Mouse (Mus musculus) yolk sac, embryonic 10.5 days (tissue): ENCODE results near the gene Myt1l.

ENCODE experiments used
- DNase-seq: peaks from one replicate; pipeline ENCODE4 v3.0.0-alpha.2; 2017; ENCODE audit warnings: low spot score

Gene Myt1l

DNA sequence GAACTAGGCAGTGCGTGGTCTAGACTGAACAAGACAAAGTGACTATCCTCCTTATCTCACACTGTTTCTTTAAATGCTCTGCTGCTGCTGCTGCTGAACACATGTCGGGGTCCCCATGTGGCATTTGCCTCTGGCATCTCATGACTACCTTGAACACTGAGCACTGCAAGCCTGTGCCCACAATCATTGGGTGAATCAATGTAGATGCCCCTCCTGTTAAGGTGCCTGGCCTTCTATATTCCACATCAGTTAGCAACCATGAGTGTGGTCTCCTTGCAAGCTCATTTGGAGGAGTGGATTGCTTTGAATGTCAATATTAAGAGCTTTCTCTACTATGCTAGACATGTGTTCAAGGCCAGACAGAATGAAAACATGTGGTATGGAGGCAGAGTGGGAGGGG is 287.3 kb downstream of the Myt1l start:
- no peak for DNase-seq

DNA sequence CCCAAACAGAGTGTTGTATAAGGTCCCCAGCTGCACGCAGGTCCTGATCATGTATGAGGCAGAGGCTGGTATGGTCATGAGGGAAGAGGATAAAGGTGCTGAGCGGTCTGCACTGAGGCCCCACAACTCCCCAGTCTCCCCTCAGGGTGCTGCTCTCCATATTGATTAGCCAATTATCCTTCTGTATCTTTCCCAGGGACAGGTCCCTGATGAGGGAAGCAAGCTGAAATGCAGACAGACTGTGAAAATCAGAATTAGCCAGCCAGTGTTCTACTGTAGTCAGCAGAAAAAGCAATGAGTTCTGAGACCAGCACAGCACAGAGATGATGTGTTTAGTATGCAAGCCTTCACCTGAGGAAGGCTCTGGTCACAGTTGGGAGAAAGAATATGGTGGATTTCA is 287.9 kb downstream of the Myt1l start:
- no peak for DNase-seq

DNA sequence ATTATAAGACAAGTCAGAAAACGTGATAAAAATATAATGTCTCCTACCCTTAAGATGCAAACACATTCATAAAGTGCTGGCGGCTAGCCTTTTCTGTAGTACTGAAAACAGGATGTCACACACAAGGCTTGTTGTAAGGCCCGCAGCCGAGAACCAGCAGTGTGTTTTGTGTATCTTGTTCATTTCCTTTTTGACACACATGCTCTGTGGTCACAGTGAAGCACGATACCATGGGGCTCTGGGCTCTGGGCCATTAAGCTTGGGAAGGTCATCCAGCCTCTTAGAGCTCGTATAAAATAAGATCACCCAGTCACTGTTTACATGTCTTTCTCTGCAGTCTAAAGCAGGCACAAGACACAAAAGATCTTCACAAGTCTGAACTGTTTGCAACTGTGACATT is 288.6 kb downstream of the Myt1l start:
- DNase-seq, result no peak

DNA sequence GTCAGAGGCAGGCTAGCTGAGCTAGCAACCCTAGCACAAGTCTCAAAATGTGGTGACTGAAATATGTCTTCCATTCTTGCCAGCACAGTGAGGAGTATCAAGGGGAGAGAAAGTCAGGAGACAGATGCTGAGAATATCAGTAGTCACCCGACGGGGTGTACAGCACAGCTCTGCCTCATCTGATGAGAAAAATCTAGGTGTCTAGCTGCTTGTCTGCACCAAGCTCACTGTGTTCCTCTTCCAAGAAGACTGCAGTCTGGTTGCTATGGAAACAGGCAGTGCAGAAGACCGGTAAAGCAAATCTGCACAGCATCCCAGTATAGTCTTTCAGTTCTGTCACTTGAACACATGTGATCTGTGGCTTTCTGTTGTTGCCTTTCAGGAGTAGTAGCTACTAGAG is 294.0 kb downstream of the Myt1l start:
- DNase-seq, result no peak

DNA sequence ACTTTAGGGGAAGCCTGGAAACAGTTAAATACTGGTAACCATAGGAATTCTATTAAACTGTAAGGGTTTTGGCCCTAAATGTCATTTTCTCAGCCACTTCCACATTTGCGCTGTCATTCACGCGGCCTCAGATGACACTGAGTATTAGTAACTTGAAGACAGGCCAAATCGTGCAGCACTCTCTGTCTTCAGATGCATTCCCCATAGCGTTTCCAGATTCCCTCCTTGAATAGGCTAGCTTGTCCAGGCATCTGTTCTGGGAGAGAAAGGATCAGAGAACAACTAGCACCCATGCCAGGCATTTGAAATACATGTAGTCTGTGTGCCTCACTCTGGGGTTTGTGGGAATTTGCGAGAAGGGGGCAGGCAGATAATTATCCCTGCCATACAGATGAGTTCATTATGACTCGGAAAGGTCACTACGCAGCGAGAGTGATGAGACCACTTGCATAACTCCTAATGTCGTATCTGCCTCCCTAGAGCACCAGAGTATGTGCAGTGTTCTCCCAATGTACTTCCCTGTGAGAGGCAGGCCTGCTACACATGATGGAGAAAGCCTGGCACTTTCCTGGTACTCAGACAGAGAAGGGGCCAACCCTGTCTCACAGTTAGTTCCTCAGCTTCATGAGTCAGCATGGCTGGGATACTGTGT is 295.7 kb downstream of the Myt1l start:
- no peak for DNase-seq

DNA sequence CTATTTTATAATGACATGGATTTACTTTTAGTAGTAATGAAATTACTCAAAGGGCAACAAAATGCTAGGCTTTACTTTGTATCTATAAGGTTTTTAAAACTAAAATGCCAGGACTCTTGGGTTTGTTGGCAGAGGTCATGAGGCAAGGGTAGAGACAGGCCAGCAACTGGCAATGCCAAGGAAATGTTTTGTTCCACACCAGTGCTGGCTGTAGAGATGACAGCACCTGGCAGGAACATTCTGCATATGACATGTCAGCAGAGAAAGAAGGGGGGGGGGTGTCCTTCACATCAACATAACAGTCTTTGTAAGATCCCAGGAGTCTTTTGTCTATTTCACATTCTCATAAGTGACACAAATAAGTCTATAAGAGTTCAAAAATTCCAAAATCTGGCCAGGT is 302.4 kb downstream of the Myt1l start:
- DNase-seq, result no peak

DNA sequence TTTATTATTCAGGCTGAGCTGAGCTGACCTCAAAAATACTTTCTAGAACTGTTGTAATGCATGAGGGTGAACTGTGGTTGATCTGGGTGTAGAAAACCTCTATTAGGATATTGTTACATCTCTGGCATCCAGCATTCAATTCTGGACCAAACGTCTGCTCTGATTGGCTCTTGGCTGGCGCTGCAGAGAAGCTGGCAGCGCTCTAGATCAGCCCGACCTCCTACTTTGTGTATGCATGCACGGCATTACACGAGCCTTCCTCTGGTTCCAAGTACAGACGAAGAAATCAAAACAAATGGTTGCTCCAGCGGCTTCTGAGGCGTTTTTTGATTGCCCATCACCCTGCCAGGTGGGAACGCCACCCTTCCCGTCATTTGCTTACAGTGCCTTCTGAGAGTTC is 303.2 kb downstream of the Myt1l start:
- no peak for DNase-seq

DNA sequence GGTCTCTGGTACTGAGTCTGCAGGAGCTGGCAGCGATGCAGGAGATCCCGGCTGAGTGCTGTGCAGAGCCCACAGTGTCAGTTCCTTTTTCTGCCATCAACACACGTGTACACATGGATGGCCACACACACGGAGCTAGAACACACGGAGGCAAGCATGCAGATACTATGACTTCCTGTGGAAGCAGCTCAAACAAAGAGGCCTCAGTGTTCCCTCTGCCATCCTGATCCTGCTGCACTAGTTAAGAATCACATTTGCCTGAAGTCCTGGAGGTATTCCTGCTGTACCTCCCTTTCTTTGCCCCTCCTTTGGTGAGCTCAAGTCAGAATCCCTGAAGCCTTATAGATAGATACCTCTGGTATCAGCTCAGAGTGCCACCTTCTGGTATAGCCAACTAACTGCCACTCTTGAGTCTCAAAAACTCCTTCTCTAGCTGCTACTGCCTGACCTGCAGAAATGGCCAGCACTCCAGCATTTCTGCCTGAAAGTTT is 309.2 kb downstream of the Myt1l start:
- DNase-seq, result no peak

DNA sequence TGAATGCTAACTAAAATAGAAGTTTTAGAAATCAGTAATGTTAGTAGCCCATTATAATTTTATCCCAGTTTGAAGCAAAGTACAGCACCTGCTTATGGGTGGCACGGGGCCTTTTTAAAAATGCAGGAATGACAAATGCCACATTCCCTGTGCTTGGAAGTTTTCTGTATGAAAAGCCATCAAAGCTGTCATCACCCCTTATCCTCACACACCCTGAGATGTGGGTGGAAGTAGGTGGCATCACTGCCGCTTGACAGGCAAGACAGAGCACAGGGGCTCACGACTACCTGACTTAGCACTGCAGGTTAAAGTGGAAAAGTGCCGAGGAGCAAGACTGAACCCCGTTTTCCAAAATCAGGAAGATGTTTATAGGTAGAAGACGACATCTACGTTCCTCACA is 310.2 kb downstream of the Myt1l start:
- no peak for DNase-seq

DNA sequence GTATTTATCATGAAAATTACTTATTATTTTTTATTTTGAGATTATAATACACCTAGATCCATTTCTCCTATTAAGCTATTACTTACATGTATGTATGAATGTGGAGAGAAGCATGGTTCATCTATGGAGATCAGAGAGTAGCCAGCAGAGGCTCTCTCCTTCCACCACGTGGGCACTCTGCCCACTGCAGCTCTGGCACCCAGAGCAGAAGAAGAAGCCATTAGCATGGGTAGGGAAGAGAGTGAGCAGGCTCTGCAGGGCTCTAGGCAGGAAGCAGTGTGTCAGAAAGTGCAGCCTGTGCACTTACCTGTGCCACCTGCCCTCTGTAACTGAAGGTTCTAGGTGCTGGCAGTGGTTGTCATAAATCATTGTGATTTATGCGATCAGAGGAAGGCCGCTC is 321.8 kb downstream of the Myt1l start:
- no peak for DNase-seq

DNA sequence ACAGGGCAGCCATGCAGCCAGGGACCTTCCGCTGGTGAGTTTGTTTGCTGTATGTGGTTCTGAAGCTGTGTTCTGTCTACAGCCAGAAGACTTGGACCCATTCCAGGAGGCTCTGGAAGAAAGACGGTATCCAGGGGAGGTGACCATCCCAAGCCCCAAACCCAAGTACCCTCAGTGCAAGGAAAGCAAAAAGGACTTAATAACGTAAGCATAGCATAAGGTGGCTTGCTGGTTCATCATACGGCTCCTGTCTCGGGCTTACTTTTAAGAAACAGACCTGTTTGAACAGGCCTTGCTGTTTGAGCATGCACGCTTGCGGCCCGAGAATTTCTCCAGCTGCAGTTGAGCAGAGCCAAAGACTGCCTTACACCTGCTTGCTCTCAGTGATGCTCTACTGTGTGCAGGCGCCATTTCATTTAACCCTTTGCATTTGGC is 326.0 kb downstream of the Myt1l start:
- DNase-seq, result no peak

DNA sequence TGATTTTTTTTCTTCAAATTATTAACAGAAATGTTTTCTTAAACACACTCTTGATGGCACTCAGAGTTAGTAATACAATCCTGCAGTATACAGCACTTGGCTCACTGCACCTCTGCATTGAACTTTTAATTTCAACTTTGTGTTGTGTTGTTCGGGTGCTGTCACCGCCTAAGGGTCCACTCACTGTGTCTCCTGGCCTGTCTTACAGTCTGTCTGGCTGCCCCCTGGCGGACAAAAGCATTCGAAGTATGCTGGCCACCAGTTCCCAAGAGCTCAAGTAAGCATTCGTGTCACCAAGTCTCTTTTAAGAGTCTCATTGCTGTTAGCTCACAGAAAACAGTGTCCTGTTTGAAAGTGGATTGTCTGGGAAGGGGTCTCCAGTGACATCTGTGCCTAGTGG is 326.8 kb downstream of the Myt1l start:
- DNase-seq, result peak; percentile 29

DNA sequence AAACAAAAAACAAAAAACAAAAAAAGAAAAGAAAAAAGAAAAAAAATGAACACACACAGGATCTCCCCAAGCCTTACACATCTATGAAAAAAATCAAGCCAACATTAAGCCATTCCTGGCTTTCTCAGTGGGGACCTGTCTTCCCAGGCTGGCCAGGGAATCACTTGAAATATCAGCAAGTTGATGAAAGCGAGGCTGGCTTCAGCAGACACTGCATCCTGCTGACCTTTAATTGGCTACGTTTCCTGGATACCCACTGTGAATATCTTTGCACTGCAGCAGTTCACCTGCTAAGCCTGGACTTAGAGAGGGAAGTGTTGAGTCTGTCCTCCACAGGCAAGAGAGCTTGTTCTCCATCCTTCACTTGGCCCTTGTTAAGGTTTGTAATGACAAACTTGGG is 332.8 kb downstream of the Myt1l start:
- no peak for DNase-seq

DNA sequence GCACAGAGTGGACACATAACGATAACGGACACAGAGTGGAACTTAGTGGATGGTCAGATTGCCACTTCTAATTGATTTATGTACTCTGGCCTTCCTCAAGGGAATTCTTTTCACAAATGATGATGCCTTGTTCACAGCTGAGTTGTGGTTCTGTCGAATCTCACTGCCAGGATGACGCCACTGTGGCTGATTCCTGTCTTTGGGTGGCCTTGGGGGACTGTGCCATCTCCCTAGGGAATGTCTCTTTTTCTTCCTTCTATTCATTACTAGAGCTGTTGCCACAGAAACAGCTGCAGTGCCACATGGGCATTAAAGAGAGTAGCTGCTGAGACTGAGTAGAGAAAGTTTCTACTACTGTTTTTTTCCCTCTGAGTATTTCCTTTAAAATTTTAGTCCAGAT is 340.1 kb downstream of the Myt1l start:
- DNase-seq, result no peak

DNA sequence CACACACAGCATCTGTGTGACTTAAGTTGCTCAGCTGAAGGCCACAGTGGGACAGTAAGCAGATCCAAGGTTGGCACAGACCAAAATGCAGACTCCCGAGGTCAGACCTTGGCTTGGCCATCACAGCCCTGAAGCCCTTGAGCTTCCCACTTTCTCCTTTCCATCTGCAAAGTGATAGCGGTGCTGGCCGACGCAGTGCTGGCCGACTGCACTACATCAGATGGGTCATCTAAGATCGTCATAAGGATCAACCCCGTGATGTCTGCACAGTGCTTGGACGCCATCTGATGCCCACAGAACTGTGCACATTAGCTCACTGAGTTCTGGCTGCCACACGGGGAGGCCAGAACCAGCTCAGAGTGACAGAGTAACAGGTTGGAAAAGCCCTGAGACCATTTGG is 340.6 kb downstream of the Myt1l start:
- no peak for DNase-seq

DNA sequence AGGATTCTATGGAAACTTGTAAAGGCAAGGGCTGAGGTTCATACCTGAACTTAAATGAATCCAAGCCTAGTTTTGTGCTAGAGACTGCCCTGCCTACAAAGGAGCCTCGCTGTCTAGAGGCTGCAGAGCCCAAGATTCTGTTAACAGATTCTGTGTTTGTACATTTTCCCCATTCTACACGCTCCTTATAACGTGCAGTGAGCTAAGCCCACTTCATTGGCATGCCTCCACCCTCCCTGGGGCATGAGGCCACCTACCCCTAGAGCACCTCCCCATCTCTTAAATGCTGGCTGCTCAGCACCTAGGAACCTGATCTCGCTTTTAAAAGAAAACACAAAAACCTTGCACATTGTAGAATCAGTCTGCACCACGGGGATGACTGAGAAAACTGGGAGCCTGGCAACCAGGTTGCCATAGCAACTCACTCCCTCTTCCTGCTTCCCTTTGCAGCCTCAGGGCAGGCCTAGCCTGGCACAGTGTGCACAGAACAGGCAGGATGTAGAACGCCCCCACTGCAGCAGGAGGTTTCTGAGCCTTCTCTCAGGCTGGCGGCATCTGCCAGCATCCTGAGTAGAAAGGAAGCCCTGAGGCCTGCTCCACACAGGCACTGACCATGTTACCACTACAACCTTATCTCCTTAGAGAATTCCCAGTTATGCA is 344.1 kb downstream of the Myt1l start:
- no peak for DNase-seq

DNA sequence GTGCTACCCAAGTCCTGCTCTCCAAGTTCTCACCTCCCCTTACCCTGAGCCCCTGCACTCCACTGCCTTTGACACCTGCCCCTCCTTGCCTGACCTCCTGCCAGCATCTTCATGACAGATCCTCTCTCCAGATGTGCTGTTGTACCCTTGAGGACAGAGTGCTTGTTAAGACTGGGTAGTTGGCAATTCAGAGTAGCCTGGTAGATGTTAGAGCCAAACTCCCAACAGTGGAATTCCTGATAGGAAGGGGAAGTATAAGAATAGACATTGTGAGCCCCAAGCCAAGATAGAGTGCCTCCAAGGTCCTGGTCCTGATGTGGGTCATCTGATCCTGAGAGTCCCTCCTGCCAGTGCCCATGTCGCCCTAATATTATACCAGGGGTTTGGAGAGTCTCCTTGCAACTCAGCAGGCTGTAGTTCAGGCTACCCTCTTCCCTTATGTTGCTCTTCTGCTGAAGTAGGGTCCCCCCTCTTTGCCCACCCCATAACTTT is 345.1 kb downstream of the Myt1l start:
- no peak for DNase-seq

DNA sequence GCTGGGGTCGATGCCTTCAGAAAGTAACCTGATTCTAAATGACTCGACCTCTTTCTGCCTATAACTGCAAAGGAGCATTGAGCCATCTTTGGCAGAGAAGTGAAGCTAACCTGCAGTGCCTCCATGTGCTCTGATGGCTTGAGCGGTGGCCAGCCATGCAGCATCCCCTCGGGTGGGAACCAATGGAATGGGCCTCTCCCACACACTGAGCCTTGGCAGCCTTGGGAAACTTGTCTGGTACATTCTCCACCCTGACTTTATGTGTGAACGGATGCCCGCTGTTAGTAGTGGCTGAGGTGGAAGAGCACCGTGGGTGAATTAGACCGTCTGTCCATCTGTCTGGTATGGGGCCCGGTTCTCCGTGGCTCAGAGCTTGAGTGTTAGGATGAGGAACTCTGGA is 349.8 kb downstream of the Myt1l start:
- no peak for DNase-seq

DNA sequence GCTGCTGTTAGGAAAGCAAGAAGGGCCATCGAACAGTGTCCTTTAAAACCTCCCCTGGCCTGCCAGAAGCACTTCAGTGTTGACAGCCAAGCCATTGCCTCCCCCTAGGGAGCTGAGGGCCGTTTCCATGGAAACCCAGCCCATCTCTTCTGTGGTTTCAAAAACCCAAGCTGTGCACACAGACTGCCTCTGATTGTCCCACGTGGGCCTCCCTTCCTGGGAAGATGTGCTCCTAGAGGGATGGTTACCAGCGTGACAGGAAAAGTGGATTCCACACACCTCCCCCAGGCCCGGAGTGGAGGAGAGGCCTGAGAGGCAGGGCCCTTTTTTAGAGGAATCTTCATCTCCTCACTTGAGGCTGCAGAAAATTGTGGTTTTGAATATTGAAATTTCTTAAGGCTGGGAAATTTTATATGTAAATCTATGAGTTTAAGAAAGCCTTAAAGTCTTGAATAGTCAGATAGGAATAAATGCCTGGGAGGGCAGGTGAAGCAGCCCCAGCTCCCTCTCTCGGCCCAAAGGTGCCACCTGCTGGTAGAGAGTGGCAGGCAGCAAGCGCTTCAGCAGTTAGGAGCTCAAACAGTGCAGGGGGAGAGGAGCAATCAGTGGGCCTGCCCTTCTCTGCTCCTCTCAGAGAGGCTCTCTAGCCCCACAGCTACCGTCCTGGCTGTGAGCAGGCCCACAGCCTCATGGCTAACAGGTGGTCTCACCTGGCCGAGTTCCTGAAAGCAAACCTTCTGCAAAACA is 354.9 kb downstream of the Myt1l start:
- peak; percentile 27 for DNase-seq

DNA sequence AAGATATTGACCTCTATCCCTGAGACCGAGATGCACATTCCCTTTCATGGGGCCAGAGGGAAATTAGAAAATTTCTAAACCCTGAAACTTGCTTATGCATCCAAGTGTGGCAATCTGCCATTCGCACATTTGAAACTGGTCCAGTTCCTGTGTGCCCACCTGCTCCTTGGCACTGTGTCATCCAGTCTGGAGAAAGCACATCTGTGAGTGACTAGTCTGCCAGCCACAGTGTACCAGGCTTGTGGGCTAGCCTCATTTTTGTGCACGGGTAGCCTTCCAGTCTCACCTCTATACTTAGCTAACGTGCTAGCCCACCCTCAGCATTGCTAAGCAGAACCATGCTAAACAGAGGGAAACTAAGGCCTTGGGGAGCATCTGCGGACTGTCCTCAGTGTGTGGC is 356.2 kb downstream of the Myt1l start:
- DNase-seq, result no peak

DNA sequence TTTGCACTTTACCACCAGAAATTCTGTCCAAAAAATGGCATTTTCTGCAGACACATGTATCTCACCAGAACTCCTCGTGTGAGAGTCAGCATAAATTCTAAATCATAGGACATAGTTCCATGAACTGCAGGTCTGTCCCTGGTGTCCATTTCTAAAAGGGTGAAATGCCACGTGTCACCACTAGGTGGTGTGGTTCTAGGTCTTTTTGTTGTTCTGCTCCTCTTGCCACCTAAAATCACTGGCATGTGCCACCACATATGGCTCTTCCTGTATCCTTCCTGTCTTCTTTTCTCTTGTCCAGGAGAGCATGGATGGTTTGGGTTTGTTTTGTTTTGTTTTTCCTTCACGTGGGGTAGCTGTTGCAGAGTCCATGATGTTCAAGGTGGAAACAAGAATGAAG is 366.5 kb downstream of the Myt1l start:
- DNase-seq, result peak; percentile 2

DNA sequence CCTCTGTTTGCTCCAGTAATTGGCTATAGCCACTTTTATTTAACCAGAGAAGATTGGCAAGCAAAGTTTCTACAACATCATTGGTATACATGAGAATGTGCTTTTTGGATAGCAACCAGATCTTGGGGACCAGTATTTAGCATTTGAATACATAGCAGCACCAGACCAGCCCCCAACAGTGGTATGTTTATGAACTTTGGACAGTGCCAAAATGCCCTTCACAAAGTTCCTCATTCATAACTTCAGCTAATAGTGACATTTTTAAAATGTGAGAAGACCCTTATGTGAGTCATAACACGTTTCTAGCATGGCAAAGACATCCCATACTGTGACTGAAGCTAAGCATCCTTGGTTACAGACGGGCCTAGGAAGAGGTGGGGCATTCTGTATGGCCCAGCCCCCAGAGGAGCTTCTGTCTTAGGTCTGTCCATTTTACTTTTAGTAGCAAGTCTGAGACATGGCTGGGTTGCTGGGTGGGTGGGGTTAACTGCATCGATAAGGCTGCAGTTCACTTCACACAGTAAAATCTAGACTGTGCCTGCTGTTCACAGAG is 369.4 kb downstream of the Myt1l start:
- DNase-seq, result no peak
